Comparison of ENCODE assay signal across 44 mouse cellular contexts in the genomic region with DNA sequence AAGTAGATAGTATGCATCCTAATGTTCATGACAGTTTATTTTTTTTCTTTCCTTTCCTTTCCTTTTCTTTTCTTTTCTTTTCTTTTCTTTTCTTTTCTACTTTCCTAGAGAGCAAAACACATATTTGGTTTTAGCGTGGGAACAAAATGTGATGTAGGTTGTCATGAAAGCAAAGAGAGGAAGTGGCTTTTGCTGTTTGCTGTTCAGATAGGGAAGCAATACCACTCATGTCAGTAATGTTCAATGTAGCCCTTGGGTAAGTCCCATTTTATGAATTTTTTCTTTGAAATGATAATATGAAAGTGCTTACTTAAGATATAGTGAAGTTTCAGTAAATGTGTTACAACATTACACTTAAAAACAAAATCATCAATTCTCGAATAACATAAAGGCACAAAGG. TPM values are rescaled to one million over a fixed set of nuclear protein-coding genes. Genes with fewer than 3 reads are reported as not detected.
DNase-seq lines count a peak whose midpoint lies in the region; ATAC-seq lines count a peak whose summit lies in the region.
"Had no signal": no experiment of that assay in that cellular context is flagged by ENCODE, and none has a peak within 500 bp of the region (broad histone marks: within the 10 kb centered on the region; RNA-seq: fewer than 3 reads in every experiment).

No protein-coding gene starts in this region.

- DNase-seq in CD4-positive helper T cell, adult 2 months (ENCODE audit: low read depth, low spot score): peak; percentile 52
- peak; percentile 38 for DNase-seq in T-cell, adult 2 months (ENCODE audit: low spot score)
- peak; percentile 64 for DNase-seq in induced T-regulatory cell, adult 2 months (ENCODE audit: low read depth)
- DNase-seq in left cerebral cortex, postnatal 36 days (ENCODE audit: low spot score in 2 of 2): no peak
- no peak for DNase-seq in retina, embryonic 14.5 days (ENCODE audit: low spot score)
- no peak for DNase-seq in urinary bladder, adult 2 months (ENCODE audit: low spot score)
- DNase-seq: adrenal gland, postnatal 36 days; B cell, adult 2 months; cerebellum, adult 18-20 months; cerebellum, postnatal 10 days; forebrain, postnatal 0 days; gastrocnemius, postnatal 14 days; heart, adult 11 months; heart, postnatal 36 days; kidney, adult 11 months; kidney, postnatal 25 days; lung, postnatal 4 days; retina, postnatal 1 day; right cerebral cortex, postnatal 25 days had no signal

- ATAC-seq in monocyte, adult 5-6 weeks (replicated peaks; ENCODE audit: insufficient number of reproducible peaks, low FRiP score, low TSS enrichment, poor library complexity, severe bottlenecking): 0 out of 2 replicates have a peak, but pooled peaks have one; percentile 43
- ATAC-seq: forebrain, postnatal 0 days; Patski had no signal

- intact Hi-C loops in left cerebral cortex, postnatal 36 days (cut with DNase I): loop anchor here (10.0 kb wide), 1 partner anchor 51 kb away; no protein-coding TSS in a partner anchor

RNA-seq across cellular contexts. Expression of a gene that starts 2.2 kb away (rescaled TPM):
- total RNA-seq in monocyte, adult 5-6 weeks (2017): 0.43 TPM in 1 of 3 replicates, not detected in the others
- not detected for total RNA-seq in left cerebral cortex, postnatal 36 days (2021)
- polyA plus RNA-seq in urinary bladder, adult 2 months (2012; rRNA removed): not detected in 2 replicates
- total RNA-seq: adrenal gland, adult 18-20 months; adrenal gland, postnatal 36 days; forebrain, postnatal 0 days; gastrocnemius, postnatal 14 days; heart, postnatal 36 days; layer of hippocampus, adult 18-20 months; layer of hippocampus, postnatal 10 days; left cerebral cortex, adult 18-20 months; left cerebral cortex, postnatal 14 days; MEL; midbrain, postnatal 0 days had no signal
- polyA plus RNA-seq: brain, embryonic 14.5 days; cortical plate, adult 2 months; embryonic facial prominence, embryonic 14.5 days; erythroblast, embryonic 14.5 days; forebrain, embryonic 11.5 days; forebrain, postnatal 0 days; heart, embryonic 10.5 days; heart, embryonic 15.5 days; hindbrain, embryonic 13.5 days; kidney, embryonic 14.5 days; limb, embryonic 13.5 days; liver, embryonic 11.5 days; liver, embryonic 16.5 days; lung, embryonic 15.5 days; midbrain, embryonic 10.5 days; midbrain, postnatal 0 days; neural tube, embryonic 14.5 days; Patski; stomach, postnatal 0 days had no signal

RNA-seq across cellular contexts. Expression of a gene that starts 9.7 kb away (rescaled TPM):
- not detected in 3 replicates for total RNA-seq in monocyte, adult 5-6 weeks (2017)
- not detected for total RNA-seq in left cerebral cortex, postnatal 36 days (2021)
- polyA plus RNA-seq in urinary bladder, adult 2 months (2012; rRNA removed): not detected in 2 replicates
- total RNA-seq: adrenal gland, adult 18-20 months; adrenal gland, postnatal 36 days; forebrain, postnatal 0 days; gastrocnemius, postnatal 14 days; heart, postnatal 36 days; layer of hippocampus, adult 18-20 months; layer of hippocampus, postnatal 10 days; left cerebral cortex, adult 18-20 months; left cerebral cortex, postnatal 14 days; MEL; midbrain, postnatal 0 days had no signal
- polyA plus RNA-seq: brain, embryonic 14.5 days; cortical plate, adult 2 months; embryonic facial prominence, embryonic 14.5 days; erythroblast, embryonic 14.5 days; forebrain, embryonic 11.5 days; forebrain, postnatal 0 days; heart, embryonic 10.5 days; heart, embryonic 15.5 days; hindbrain, embryonic 13.5 days; kidney, embryonic 14.5 days; limb, embryonic 13.5 days; liver, embryonic 11.5 days; liver, embryonic 16.5 days; lung, embryonic 15.5 days; midbrain, embryonic 10.5 days; midbrain, postnatal 0 days; neural tube, embryonic 14.5 days; Patski; stomach, postnatal 0 days had no signal

RNA-seq across cellular contexts. Expression of a gene that starts 16.7 kb away (rescaled TPM):
- not detected in 3 replicates for total RNA-seq in monocyte, adult 5-6 weeks (2017)
- not detected for total RNA-seq in left cerebral cortex, postnatal 36 days (2021)
- not detected in 2 replicates for polyA plus RNA-seq in urinary bladder, adult 2 months (2012; rRNA removed)
- total RNA-seq: adrenal gland, adult 18-20 months; adrenal gland, postnatal 36 days; forebrain, postnatal 0 days; gastrocnemius, postnatal 14 days; heart, postnatal 36 days; layer of hippocampus, adult 18-20 months; layer of hippocampus, postnatal 10 days; left cerebral cortex, adult 18-20 months; left cerebral cortex, postnatal 14 days; MEL; midbrain, postnatal 0 days had no signal
- polyA plus RNA-seq: brain, embryonic 14.5 days; cortical plate, adult 2 months; embryonic facial prominence, embryonic 14.5 days; erythroblast, embryonic 14.5 days; forebrain, embryonic 11.5 days; forebrain, postnatal 0 days; heart, embryonic 10.5 days; heart, embryonic 15.5 days; hindbrain, embryonic 13.5 days; kidney, embryonic 14.5 days; limb, embryonic 13.5 days; liver, embryonic 11.5 days; liver, embryonic 16.5 days; lung, embryonic 15.5 days; midbrain, embryonic 10.5 days; midbrain, postnatal 0 days; neural tube, embryonic 14.5 days; Patski; stomach, postnatal 0 days had no signal

RNA-seq across cellular contexts. Expression of a gene that starts 28.2 kb away (rescaled TPM):
- total RNA-seq in monocyte, adult 5-6 weeks (2017): 0.49 to 2.0 TPM in 2 of 3 replicates, not detected in the other
- total RNA-seq in left cerebral cortex, postnatal 36 days (2021): 1 to 10 TPM in 1 of 2 experiments, under 1 TPM in 1; 0.66 to 1.5 TPM
- polyA plus RNA-seq in urinary bladder, adult 2 months (2012; rRNA removed): 0.25 and 0.66 TPM in 2 replicates

RNA-seq across cellular contexts. Expression of a gene that starts 28.9 kb away (rescaled TPM):
- 43.5 to 56.6 TPM (median 49.0 TPM) in 3 replicates for total RNA-seq in monocyte, adult 5-6 weeks (2017)
- 100 to 1,000 TPM in 1 of 2 experiments, 10 to 100 TPM in 1; 92.7 to 101 TPM for total RNA-seq in left cerebral cortex, postnatal 36 days (2021)
- polyA plus RNA-seq in urinary bladder, adult 2 months (2012; rRNA removed): 40.0 and 42.0 TPM in 2 replicates

Comparison
In these comparisons a context has a peak if more than half of its experiments do, and no peak if none do; other contexts are left out.
1. DNase-seq: peak in CD4-positive helper T cell, adult 2 months (single experiment), T-cell, adult 2 months (single experiment) and induced T-regulatory cell, adult 2 months (single experiment); none in left cerebral cortex, postnatal 36 days (0 of 2), retina, embryonic 14.5 days (single experiment) and urinary bladder, adult 2 months (single experiment).